Mouse (Mus musculus) gastrocnemius, adult 18-20 months (tissue): ENCODE measurements around the gene Fras1. TPM values are rescaled to one million over a fixed set of nuclear protein-coding genes. Genes with fewer than 3 reads are reported as not detected.

Experiments
- DNase-seq: peaks from one replicate; pipeline ENCODE4 v3.0.0; 2021; ENCODE audit warnings: low spot score
- total RNA-seq, 2 experiments: library from RNA; stranded (reverse); gene quantifications; 2 replicates each; pipeline ENCODE4 v1.2.3; 2021

Fras1 gene
- total RNA-seq, 2 experiments from 2014 or later = 0.84 to 1.1 TPM

- no peak for DNase-seq
Observed at GRCm38 (mm10) chr5:96641297-96641696, 267.5 kb downstream of the Fras1 start.

GRCm38 (mm10) chr5:96675676-96676075 is 301.9 kb downstream of the Fras1 start:
- DNase-seq = no peak

GRCm38 (mm10) chr5:96677498-96677897 is 303.7 kb downstream of the Fras1 start:
- peak; percentile 34 for DNase-seq

- no peak for DNase-seq
Observed at GRCm38 (mm10) chr5:96681085-96681484, 307.3 kb downstream of the Fras1 start.

- DNase-seq = no peak
Observed at GRCm38 (mm10) chr5:96682777-96683176, 309.0 kb downstream of the Fras1 start.

GRCm38 (mm10) chr5:96688885-96689284 is 315.1 kb downstream of the Fras1 start:
- DNase-seq = no peak

- DNase-seq = no peak
Observed at GRCm38 (mm10) chr5:96698972-96699371, 325.2 kb downstream of the Fras1 start.

GRCm38 (mm10) chr5:96702706-96703625 is 329.2 kb downstream of the Fras1 start:
- DNase-seq = no peak

- DNase-seq = no peak
Observed at GRCm38 (mm10) chr5:96708515-96708914, 334.8 kb downstream of the Fras1 start.

- DNase-seq = no peak
Observed at GRCm38 (mm10) chr5:96712089-96712684, 338.4 kb downstream of the Fras1 start.

- DNase-seq = no peak
Observed at GRCm38 (mm10) chr5:96712799-96713198, 339.0 kb downstream of the Fras1 start.

- no peak for DNase-seq
Observed at GRCm38 (mm10) chr5:96716273-96717034, 342.7 kb downstream of the Fras1 start.

- no peak for DNase-seq
Observed at GRCm38 (mm10) chr5:96717690-96718089, 343.9 kb downstream of the Fras1 start.

GRCm38 (mm10) chr5:96718601-96719000 is 344.8 kb downstream of the Fras1 start:
- no peak for DNase-seq

- DNase-seq = no peak
Observed at GRCm38 (mm10) chr5:96719221-96719620, 345.5 kb downstream of the Fras1 start.

- no peak for DNase-seq
Observed at GRCm38 (mm10) chr5:96722690-96723089, 348.9 kb downstream of the Fras1 start.

GRCm38 (mm10) chr5:96739138-96739878 is 365.6 kb downstream of the Fras1 start:
- DNase-seq = no peak

- no peak for DNase-seq
Observed at GRCm38 (mm10) chr5:96747195-96747984, 373.6 kb downstream of the Fras1 start.

GRCm38 (mm10) chr5:96757615-96758014 is 383.9 kb downstream of the Fras1 start:
- DNase-seq = no peak

GRCm38 (mm10) chr5:96762021-96762420 is 388.3 kb downstream of the Fras1 start:
- DNase-seq = no peak
